7 mouse cellular contexts compared by ENCODE assay signal in genomic region chr1:125676790-125677273, GRCm38 (mm10). TPM values are rescaled to one million over a fixed set of nuclear protein-coding genes. Genes with fewer than 3 reads are reported as not detected.
DNase-seq lines count a peak whose midpoint lies in the region; ATAC-seq and TF ChIP-seq lines count a peak whose summit lies in the region.

TSS of gene Gpr39 (plus strand) at chr1:125676995.

- H3K36me3 ChIP-seq in megakaryocyte, embryonic 14.5 days (replicated peaks; ENCODE audit: low read length): no peaks in the 10 kb centered on the region
- no peaks in the 10 kb centered on the region for H3K36me3 ChIP-seq in forebrain, embryonic 11.5 days (ENCODE audit: control insufficient read depth, insufficient read depth, low read length)
- H3K36me3 ChIP-seq in midbrain, postnatal 0 days (ENCODE audit: insufficient read depth, low read length): no peaks in the 10 kb centered on the region

- H3K9me3 ChIP-seq in megakaryocyte, embryonic 14.5 days: no peaks in the 10 kb centered on the region
- H3K9me3 ChIP-seq in forebrain, embryonic 11.5 days (ENCODE audit: control insufficient read depth, low read length): no peaks in the 10 kb centered on the region
- H3K9me3 ChIP-seq in midbrain, postnatal 0 days (ENCODE audit: low read length): no peaks in the 10 kb centered on the region

- H3K27ac ChIP-seq in forebrain, embryonic 11.5 days (ENCODE audit: low read depth, low read length): no peak within 1 kb of the TSS
- H3K27ac ChIP-seq in midbrain, postnatal 0 days (ENCODE audit: low read depth, low read length): no peak within 1 kb of the TSS

- no peak within 1 kb of the TSS for H3K9ac ChIP-seq in forebrain, embryonic 11.5 days (ENCODE audit: low read length)
- no peak within 1 kb of the TSS for H3K9ac ChIP-seq in midbrain, postnatal 0 days (replicated peaks; ENCODE audit: low read length, poor library complexity, severe bottlenecking)

- no peak for ATAC-seq in forebrain, embryonic 11.5 days (replicated peaks; ENCODE audit: low FRiP score)
- no peak for ATAC-seq in midbrain, postnatal 0 days (ENCODE audit: low FRiP score)

- no peak for TF ChIP-seq CTCF in midbrain, postnatal 0 days (IDR thresholded peaks at IDR 0.05)

- H3K4me2 ChIP-seq in forebrain, embryonic 11.5 days (ENCODE audit: low read depth, low read length, severe bottlenecking): no peak within 1 kb of the TSS
- H3K4me2 ChIP-seq in midbrain, postnatal 0 days (ENCODE audit: low read depth, low read length, poor library complexity, severe bottlenecking): no peak within 1 kb of the TSS

- peaks cover 16% of the 10 kb centered on the region for H3K4me1 ChIP-seq in megakaryocyte, embryonic 14.5 days
- H3K4me1 ChIP-seq in forebrain, embryonic 11.5 days (replicated peaks; ENCODE audit: control insufficient read depth, insufficient read depth, low read length): no peaks in the 10 kb centered on the region
- no peaks in the 10 kb centered on the region for H3K4me1 ChIP-seq in midbrain, postnatal 0 days (ENCODE audit: insufficient read depth, low read length)

- H3K27me3 ChIP-seq in megakaryocyte, embryonic 14.5 days (replicated peaks): peaks cover 26% of the 10 kb centered on the region
- no peaks in the 10 kb centered on the region for H3K27me3 ChIP-seq in forebrain, embryonic 11.5 days (ENCODE audit: control insufficient read depth, insufficient read depth, low read length)
- H3K27me3 ChIP-seq in midbrain, postnatal 0 days (ENCODE audit: insufficient read depth, low read length): no peaks in the 10 kb centered on the region

- WGBS in forebrain, embryonic 11.5 days: 73% methylated on average over 14 of the region's 15 CpGs
- WGBS in midbrain, postnatal 0 days: 66% methylated on average over 15 of the region's 15 CpGs

- peak within 1 kb of the TSS; percentile 35 for H3K4me3 ChIP-seq in megakaryocyte, embryonic 14.5 days (replicated peaks)
- H3K4me3 ChIP-seq in forebrain, embryonic 11.5 days (ENCODE audit: low read depth, low read length): no peak within 1 kb of the TSS
- no peak within 1 kb of the TSS for H3K4me3 ChIP-seq in midbrain, postnatal 0 days (ENCODE audit: low read depth, low read length)

- DNase-seq in ZHBTc4 (ENCODE audit: low read depth, low spot score): peak; percentile 83
- DNase-seq in heart, adult 9 months (ENCODE audit: low spot score in 2 of 2): peak; percentile 40 to 50
- DNase-seq in kidney, postnatal 25 days: peak; percentile 89 to 92
- DNase-seq in cerebellum, postnatal 14 days: no peak
- DNase-seq in forebrain, embryonic 11.5 days (ENCODE audit: low spot score): no peak
- DNase-seq in midbrain, postnatal 0 days (ENCODE audit: low spot score): no peak

RNA-seq across cellular contexts. Expression of gene Gpr39, which starts in this region (rescaled TPM):
- not detected in 2 replicates for polyA plus RNA-seq in megakaryocyte, embryonic 14.5 days (2012; ENCODE audit: insufficient read depth, low replicate concordance)
- not detected in 2 replicates for polyA plus RNA-seq in forebrain, embryonic 11.5 days (2014; fragmentation: Nextera tagmentation; extraction: Ambion mirVana)
- 1.6 TPM in 1 of 2 replicates, not detected in the other for total RNA-seq in midbrain, postnatal 0 days (2014; rRNA removed)
- polyA plus RNA-seq in midbrain, postnatal 0 days (2015; fragmentation: Nextera tagmentation; extraction: Ambion mirVana): 0.06 TPM in 1 of 2 replicates, not detected in the other

Comparison
In these comparisons a context has a peak if more than half of its experiments do, and no peak if none do; other contexts are left out.
1. DNase-seq: peak in ZHBTc4 (single experiment), heart, adult 9 months (2 of 2) and kidney, postnatal 25 days (2 of 2); none in cerebellum, postnatal 14 days (0 of 2), forebrain, embryonic 11.5 days (single experiment) and midbrain, postnatal 0 days (single experiment).